Mouse (Mus musculus) kidney, adult 11 months (tissue): ENCODE results near the gene Pecam1.
A peak's percentile ranks its signal among the peaks of the same experiment; 100 is the strongest.
"Not testable (repeated sequence)": the region's sequence is repeated elsewhere in the genome, so short reads cannot be mapped to it uniquely, and the experiment has no call there.

Experiments
- DNase-seq: peaks from one replicate; pipeline ENCODE4 v3.0.0; 2022

The Pecam1 gene

DNA sequence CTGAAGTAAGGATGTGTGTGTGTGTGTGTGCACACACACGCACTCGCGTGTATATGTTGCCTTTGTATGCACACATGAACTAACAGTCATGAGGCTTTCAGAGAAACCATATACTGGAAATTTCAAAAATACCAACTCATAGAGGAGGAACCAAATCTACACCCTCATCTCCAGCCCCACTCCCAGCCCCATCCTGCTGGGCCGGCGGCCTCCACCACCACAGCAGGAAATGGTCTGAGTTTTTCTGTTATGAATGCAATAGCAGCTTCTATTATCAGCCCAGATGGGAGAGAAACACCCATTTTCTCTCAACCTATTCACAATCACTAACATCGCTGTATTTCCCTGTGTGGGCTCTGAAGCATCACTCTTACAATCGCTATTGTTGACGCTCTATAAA is 128.4 kb downstream of the Pecam1 start:
- no peak for DNase-seq

DNA sequence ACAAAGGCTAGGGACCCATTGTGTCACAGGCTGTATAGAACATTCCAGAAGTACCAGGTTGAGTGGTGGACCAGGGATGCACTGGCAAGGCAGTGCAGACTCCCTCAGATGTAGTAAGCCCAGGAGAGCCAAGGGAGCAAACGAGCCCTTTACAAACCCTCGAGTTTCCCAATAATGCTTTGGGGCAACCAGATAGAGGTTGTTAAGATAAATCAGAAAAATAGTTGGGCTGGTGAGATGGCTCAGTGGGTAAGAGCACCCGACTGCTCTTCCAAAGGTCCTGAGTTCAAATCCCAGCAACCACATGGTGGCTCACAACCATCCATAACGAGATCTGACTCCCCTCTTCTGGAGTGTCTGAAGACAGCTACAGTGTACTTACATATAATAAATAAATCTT is 131.7 kb downstream of the Pecam1 start:
- DNase-seq: not testable (repeated sequence)

DNA sequence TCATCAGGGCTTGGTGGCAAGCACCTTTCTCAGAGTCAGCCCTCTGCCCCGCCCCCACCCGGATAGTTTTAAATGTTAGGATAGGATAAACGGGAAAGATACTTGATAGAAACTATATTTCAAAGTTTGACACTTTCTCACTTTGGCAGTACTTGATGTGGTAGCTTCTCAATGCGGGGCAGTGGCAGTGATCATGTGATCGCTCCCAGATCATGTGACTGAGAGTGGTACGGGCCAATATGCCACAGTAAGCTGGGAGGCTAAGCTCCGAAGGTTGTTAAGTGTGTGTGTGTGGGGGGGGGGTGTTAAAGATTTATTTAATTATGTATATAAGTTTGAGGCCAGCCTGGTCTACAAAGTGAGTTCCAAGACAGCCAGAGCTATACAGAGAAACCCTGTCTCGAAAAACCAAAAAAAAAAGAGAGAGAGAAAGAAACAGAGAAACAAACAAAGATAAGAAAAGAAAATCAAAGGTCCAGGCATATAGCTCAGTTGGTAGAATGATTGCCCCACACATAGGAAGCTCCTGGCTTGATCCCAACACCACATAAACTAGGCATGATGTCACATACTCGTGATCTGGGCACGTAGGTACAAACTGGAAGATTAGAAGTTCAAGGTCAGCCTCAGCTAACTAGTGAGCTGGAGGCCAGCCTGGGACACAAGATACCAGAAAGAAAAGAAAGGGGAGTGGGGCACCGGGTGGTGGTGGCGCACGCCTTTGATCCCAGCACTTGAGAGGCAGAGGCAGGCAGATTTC is 132.4 kb downstream of the Pecam1 start:
- DNase-seq: no peak

DNA sequence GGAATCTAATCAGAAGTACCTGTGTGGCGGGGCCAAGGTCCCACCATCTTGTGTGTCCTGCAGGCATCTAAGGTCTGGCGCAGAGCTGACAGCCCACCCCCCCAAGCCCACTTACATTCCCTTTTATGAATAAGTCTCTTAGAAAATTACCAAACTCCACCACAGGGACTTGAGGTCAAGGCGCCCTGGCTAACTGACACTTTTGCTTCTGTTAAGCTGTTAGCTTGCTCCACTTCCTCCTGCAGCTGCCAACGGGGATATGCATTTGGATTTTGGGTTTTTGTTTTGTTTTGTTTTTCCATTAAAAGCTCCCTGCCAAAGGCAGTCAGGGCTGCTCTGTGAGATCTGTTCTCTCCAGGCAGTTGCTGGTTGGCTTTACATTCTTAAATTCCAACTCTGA is 134.9 kb downstream of the Pecam1 start:
- no peak for DNase-seq

DNA sequence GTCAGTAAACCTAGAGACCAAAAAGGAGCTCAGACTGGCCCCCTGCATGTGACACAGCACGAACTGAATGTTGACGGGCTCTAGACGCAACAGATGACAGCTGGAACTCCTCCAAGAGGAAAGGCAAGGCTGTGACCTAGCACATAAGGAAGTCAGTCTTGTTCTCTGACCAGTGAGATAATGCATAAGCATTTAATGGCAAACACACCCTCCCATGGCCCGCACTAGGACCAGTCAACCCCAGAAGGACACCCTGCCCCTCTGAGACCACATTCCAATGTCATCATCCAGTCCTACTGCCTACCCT is 136.1 kb downstream of the Pecam1 start:
- DNase-seq: no peak

DNA sequence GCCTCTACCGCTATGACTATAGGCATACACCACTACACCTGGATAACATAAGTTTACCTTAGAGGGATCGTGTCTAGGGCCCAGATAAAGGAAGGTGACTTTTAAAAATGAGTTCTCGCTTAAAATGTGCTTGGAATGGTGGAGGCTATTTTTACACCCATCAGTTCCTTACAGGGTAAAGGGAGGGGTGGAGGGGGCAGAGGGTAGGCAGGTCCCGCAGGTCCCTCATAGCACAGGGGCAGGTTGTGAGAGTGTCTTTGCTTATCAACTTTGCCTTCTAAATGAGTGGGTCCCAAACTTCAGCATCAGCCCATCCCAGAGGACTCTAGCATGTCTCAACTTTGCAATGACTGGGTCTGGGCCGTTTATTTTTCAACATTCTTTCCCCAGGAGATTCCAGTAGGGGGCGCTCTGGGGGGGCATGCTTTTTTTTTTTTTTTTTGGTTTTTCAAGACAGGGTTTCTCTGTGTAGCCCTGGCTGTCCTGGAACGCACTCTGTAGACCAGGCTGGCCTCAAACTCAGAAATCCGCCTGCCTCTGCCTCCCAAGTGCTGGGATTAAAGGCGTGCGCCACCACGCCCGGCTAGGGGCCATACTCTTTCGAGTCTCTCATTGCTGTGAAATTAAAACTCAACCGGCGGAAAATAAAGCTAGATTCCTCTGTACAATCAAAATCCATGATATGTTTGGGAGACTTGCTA is 136.6 kb downstream of the Pecam1 start:
- no peak for DNase-seq

DNA sequence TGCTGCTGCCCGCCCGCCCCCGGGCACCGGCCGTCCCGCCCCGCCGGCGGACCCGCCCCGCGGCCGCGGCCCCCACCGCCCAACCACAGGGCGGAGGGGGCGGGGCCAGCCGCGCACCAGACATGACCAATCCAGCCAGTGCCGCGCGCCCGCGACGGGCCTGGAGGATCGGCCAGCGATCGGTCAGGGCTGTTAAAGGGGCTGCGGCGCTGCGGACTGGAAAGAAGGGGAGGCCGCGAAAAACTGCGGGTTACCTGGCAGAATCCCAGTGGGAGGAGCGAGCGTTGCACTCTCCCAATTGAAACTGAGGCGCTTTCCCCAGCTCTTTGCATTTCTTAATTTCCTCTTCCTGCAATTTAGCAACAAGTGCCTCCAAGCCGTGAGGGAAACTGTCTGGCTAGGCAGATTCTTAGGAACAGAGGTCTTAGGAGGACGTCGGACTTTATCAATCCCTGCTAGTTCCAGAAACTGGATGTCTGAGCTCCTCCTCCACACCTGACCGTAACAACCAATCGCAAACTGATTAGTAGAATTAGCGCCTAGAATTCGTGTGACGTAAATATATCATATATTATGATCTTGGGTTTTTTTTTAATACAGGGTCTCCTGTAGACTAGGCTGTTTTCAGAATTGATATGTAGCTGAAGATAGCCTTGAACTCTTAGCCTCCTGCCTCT is 137.3 kb downstream of the Pecam1 start, which contains the start of gene Tex2:
Tex2 (minus strand) TSS at position 463 of the 677 bp plus-strand sequence.
- DNase-seq: peak; percentile 99

DNA sequence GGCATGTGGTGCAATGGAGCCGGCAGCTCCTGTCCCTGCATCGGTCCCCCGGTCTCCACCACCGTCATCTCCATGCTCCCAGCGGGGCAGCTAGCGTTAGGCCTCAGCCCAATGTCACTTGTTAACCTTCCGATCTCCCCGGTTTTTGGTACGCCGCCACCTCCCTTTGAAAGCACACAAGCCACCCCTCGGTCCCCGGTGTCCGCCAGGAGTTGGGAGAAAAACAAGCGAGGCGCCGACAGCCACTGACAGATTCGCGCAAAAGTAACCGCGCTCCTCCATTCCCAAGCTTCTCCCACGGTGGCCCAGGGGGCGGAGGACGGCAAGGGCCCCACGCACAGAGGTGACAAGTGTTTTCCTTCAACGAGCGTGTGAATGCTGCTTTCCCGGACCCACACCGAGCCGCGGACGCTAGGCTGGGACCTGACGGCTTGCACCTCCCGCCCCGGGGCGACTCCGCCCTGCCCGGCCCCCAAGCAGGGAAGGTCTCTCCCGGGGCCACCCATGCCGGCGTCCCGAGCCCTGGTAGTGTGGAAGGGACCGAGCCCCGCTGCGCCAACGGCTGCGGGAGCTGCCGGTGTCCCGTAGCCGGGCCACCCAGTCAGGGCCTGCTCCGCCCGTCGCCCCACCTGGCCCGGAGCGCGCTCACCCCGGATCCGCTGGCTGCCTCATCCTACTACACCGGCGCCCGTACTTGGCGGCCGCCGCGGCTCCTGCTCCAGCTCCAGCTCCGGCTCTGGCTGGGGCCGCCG is 138.0 kb downstream of the Pecam1 start:
- peak; percentile 38 for DNase-seq

DNA sequence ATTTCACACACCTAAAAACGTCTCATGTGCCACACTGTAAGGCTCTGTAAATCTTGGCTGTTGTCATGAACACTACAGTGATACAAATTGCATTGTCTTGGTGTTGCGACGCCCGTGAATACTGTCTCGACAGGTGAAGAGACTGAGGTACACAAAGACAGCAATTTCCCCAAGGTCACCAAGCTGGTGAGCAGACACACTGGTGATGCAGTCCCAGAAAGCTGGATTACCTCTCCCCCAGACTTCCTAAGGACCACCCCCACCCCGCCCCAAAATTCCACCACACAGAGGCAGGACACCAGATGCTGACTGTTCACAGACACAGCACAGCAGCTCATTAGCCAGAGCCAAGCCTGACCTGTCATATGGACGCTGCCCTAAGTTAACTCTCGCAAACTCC is 140.7 kb downstream of the Pecam1 start:
- no peak for DNase-seq

DNA sequence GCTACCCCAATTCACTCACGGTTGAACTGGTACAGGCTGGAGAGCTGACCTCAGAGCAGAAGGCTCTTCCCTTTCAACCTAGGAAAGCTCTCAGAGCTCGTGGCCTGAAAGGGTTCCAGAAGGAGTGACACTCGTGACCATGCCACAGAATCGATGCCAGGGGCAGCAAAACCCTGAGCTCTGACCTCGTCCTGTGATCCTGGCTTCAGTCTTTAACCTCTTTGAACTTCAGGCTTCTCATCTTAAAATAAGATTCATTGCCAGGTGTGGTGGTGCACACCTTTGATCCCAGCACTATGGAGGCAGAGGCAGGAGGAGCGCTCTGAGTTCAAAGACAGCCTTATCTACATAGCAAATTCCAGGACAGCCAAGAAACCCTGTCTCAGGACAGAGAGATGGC is 143.1 kb downstream of the Pecam1 start:
- DNase-seq: no peak

DNA sequence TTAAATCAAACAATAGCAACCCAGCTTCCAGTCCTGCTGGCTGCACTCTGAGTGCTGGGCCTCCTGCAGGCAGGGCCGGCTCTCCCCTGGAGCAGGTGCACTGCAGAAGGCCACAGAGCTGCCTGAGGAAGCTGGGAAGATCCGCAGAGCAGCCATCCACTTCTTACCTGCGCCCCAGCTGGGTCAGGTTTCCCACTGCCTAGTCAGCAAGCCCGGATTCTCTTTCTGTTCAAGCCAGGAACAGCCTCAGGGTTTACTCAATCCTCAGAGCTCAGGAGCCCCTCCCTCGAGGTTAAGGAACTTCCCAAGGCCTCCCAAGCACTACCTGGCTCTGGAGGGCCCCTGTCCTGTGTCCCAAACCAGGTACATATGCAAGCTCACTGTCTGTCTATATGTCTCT is 144.4 kb downstream of the Pecam1 start:
- DNase-seq: no peak
